Mouse (Mus musculus): ENCODE measurements around the gene Spg11. TPM values are rescaled to one million over a fixed set of nuclear protein-coding genes. Genes with fewer than 3 reads are reported as not detected.

The Spg11 gene
- polyA plus RNA-seq, 1 experiment from 2014 or later: 7.5 TPM

DNA sequence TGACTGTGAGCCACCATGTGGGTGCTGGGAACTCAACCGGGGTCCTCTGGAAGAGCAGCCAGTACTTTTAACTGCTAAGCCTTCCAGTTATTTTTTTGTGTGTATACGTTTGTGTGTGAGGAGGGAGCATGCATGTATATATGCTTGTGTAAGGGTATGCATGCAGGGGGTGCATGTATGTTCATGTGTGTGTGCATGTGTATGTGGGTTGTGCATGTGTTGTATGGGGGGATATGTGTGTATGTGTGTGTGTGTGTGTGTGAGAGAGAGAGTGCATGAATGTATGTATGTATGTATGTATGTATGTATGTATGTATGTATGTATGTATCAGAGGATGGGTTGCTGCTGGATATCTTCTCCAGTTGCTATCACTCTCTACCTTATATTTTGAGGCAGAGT is 36.3 kb upstream of the Spg11 start:
- WGBS: 93% methylated on average over 2 of the region's 2 CpGs
- no peaks in the 10 kb centered on the region for H3K4me1 ChIP-seq
- no peak overlapping the region for H3K9ac ChIP-seq
- no peak for ATAC-seq (ENCODE audit: insufficient number of reproducible peaks, low FRiP score, low TSS enrichment, low read depth)
- H3K9me3 ChIP-seq: no peaks in the 10 kb centered on the region
- H3K27me3 ChIP-seq: no peaks in the 10 kb centered on the region
- no peak overlapping the region for H3K4me2 ChIP-seq
- peaks cover 10% of the 10 kb centered on the region; the same call in 1 of the 2 replicates for H3K36me3 ChIP-seq
- no peak overlapping the region for H3K27ac ChIP-seq
- H3K4me3 ChIP-seq: no peak overlapping the region

DNA sequence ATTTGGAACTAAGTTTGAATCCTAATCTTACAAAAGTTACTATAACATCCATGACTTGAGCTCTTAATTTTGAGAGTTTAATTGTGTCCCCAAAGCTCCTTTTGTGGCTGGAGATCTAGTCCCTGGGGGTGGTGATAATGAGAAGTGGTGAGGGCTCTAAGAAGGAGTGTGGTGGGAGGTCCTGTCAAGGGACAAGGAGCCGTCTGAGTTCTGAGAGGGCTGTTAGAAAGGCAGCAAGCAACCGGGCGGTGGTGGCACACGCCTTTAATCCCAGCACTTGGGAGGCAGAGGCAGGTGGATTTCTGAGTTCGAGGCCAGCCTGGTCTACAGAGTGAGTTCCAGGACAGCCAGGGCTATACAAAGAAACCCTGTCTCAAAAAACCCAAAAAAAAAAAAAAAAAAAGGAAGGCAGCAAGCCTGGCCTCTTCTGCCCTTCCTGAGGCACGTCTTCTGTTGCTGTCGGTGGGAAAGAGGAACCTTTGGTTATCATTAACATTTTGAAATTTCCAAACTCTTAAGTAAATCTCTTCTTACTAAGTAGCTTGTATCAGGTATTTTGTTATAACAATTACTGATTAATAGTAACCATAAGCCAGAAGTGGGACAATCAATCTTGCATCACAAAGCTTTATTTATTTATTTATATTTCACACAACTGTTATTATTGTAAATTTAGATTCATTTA is 35.6 kb upstream of the Spg11 start:
- no peak for ATAC-seq (ENCODE audit: insufficient number of reproducible peaks, low FRiP score, low TSS enrichment, low read depth)
- no peak overlapping the region for H3K4me2 ChIP-seq
- H3K36me3 ChIP-seq: peaks cover 10% of the 10 kb centered on the region; the same call in 1 of the 2 replicates
- 0 out of 2 replicates have a peak, but pooled peaks cover 5% of the 10 kb centered on the region for H3K4me1 ChIP-seq
- no peak overlapping the region for H3K27ac ChIP-seq
- no peak overlapping the region for H3K4me3 ChIP-seq
- H3K9ac ChIP-seq: no peak overlapping the region
- no peaks in the 10 kb centered on the region for H3K27me3 ChIP-seq
- 84% methylated on average over 7 of the region's 7 CpGs for WGBS
- no peaks in the 10 kb centered on the region for H3K9me3 ChIP-seq

DNA sequence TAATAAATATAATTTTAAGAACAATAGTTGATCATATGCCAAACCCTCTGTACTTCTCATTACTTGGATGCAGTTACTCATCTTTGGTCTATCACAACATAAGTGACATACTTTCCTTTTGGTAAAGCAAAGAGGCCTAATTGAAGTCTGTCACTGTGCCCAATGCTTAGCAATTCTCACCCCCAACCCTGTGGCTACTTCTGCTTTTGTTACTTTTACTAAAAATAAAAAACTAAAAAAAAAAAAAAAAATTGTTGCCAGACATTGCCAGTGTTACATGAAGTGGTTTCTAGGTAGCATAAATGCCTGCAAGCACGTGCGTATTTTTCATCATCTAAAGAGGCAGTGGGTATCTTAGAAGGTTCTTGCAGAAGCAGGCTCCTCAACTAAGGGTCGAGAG is 34.7 kb upstream of the Spg11 start:
- H3K4me1 ChIP-seq: 0 out of 2 replicates have a peak, but pooled peaks cover 6% of the 10 kb centered on the region
- 83% methylated on average over 3 of the region's 3 CpGs for WGBS
- no peaks in the 10 kb centered on the region for H3K9me3 ChIP-seq

DNA sequence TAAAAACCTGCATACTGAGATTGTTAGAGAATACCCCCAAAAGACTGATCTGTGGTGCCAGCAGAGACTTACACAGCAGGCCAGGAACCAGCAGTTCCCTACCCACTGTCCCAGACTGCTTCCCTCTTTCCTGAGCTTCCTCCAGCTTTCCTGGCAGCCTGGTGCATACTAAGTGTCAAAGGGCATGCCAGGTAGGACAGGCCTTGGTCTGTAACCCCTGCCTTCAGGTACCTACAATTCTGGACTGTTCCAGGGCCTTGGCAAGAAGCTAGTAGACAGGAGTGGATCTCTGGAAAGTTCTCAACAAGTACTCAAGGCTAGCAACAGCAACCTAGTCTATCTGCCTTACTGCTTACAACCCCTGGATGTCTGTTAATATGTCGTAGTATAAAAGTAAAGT is 33.0 kb upstream of the Spg11 start:
- H3K4me2 ChIP-seq: no peak overlapping the region
- peaks cover 10% of the 10 kb centered on the region; the same call in 1 of the 2 replicates for H3K36me3 ChIP-seq
- peaks cover 6% of the 10 kb centered on the region; the same call in 1 of the 2 replicates for H3K4me1 ChIP-seq
- H3K9ac ChIP-seq: no peak overlapping the region
- H3K9me3 ChIP-seq: no peaks in the 10 kb centered on the region
- 91% methylated on average over 1 of the region's 1 CpGs for WGBS
- ATAC-seq (ENCODE audit: insufficient number of reproducible peaks, low FRiP score, low TSS enrichment, low read depth): no peak
- no peak overlapping the region for H3K4me3 ChIP-seq
- no peak overlapping the region for H3K27ac ChIP-seq
- H3K27me3 ChIP-seq: no peaks in the 10 kb centered on the region

More for the DNA sequence above, 34.7 kb upstream of the Spg11 start:
- ATAC-seq (ENCODE audit: insufficient number of reproducible peaks, low FRiP score, low TSS enrichment, low read depth): no peak
- Histone ChIP-seq H3K27me3 (no peaks in the 10 kb centered on the region), H3K36me3 (peaks cover 10% of the 10 kb centered on the region; the same call in 1 of the 2 replicates), H3K4me3 (no peak overlapping the region), H3K4me2 (no peak overlapping the region), H3K27ac (no peak overlapping the region), H3K9ac (no peak overlapping the region)

DNA sequence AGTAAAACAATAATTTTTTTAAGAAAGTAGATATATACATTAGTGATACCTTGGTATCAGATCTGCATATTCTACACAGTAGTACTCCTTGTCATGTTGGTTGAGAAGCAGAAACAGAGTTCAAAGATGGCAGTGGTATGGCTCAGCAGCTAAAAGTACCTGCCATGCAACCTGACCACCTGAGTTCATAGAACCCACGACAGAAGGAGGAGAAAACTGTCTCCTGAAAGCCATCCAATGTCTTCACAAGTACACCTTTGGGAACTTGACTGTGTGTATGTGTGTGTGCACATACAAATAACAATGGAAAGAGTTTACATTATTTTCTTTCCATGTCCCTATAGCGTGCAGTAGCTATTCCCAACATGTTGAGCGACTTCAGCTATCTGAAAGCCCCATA is 31.5 kb upstream of the Spg11 start:
- ATAC-seq (ENCODE audit: insufficient number of reproducible peaks, low FRiP score, low TSS enrichment, low read depth): no peak
- WGBS: 84% methylated on average over 3 of the region's 3 CpGs
- no peak overlapping the region for H3K9ac ChIP-seq
- H3K36me3 ChIP-seq: 0 out of 2 replicates have a peak, but pooled peaks cover 5% of the 10 kb centered on the region
- H3K9me3 ChIP-seq: no peaks in the 10 kb centered on the region
- no peak overlapping the region for H3K4me3 ChIP-seq
- no peaks in the 10 kb centered on the region for H3K27me3 ChIP-seq
- no peak overlapping the region for H3K27ac ChIP-seq
- peaks cover 6% of the 10 kb centered on the region; the same call in 1 of the 2 replicates for H3K4me1 ChIP-seq
- H3K4me2 ChIP-seq: no peak overlapping the region

DNA sequence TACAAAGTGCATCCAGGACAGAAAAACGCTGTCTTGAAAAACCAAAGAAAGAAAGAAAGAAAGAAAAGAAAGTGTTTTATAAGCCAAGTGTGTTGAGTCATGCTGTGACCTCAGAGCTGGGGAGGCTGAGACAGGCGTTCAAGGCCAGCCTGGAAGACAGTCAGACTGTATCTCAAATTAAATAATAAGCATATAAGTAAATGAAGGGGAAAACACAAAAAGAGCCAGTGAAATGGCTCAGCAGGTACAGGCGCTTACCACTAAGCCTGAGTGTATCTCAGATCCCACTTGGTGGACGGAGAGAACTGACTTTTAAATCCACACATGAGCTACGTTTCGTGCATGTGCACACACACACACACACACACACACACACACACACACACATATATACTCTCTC is 31.1 kb upstream of the Spg11 start:
- Histone ChIP-seq H3K9ac (no peak overlapping the region), H3K27me3 (no peaks in the 10 kb centered on the region), H3K4me3 (peak overlapping the region; percentile 69; the same call in 1 of the 2 replicates), H3K4me2 (no peak overlapping the region), H3K9me3 (no peaks in the 10 kb centered on the region), H3K36me3 (0 out of 2 replicates have a peak, but pooled peaks cover 5% of the 10 kb centered on the region), H3K27ac (no peak overlapping the region), H3K4me1 (peaks cover 6% of the 10 kb centered on the region; the same call in 1 of the 2 replicates)
- no peak for ATAC-seq (ENCODE audit: insufficient number of reproducible peaks, low FRiP score, low TSS enrichment, low read depth)
- WGBS: 92% methylated on average over 6 of the region's 6 CpGs

DNA sequence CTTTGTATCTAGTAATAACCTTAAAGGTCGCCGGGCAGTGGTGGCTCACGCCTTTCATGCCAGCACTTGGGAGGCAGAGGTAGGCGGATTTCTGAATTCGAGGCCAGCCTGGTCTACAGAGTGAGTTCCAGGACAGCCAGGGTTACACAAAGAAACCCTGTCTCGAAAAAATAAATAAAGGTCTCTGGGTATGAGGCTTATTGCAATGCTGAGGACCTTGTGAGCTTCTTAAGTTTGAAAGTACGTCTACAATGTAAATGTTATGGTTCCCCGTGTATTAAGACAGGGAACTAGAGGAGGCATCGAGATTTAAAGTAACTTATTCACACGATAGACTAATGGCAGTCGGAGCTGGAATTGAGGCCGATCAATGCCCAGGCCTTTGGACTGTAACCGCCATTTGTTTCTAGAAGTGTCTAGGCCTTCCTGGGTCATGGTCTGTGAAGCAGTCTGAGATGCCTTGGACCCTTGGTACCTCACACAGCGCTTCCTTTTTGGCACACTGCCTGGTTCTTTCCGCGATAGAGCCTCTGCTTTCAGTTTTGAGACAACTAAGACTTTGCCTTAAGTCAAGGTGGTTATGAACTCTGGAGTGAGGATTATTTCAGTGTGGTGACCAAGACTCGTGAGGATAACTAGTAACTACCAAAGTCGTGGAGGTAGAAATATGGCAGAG is 30.2 kb upstream of the Spg11 start:
- 24% methylated on average over 18 of the region's 18 CpGs for WGBS
- H3K36me3 ChIP-seq: 0 out of 2 replicates have a peak, but pooled peaks cover 5% of the 10 kb centered on the region
- no peak for ATAC-seq (ENCODE audit: insufficient number of reproducible peaks, low FRiP score, low TSS enrichment, low read depth)

DNA sequence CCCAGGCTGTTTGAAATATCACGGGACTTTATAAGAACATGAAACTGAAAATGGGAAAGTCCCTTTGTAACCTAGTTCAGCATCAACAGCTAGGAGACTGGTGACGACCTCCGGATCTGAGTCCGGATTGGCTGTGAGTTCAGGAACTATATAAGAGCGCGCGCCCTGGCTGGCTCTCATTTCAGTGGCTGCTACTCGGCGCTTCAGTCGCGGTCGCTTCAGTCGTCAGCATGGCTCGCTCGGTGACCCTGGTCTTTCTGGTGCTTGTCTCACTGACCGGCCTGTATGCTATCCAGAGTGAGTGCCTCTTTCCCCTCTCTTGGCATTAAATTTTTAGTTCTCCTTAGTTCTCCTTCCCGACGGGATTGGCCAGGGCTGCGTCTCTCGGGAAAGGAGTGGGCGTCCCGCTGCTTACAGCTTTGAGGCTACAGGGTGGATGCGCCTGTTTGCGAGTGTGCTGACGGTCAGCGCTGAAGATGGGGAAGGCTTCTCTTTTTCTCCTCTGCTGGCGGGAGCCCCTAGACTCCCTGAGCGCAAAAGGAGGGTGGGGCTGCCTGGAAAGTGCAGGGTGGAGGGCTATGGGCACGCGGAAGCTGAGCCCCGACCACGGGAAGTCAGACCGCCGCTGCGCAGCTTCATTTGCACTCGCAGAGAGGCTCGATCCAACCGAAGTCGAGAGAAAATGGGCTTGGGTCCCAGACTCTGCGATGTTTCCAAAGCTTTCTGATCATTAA is 29.5 kb upstream of the Spg11 start, which contains the start of gene B2m:
B2m (plus strand) TSS at position 179 of the 734 bp plus-strand sequence.
- under 1% methylated on average over 40 of the region's 40 CpGs for WGBS
- Histone ChIP-seq H3K9me3 (no peaks in the 10 kb centered on the region), H3K27ac (peak within 1 kb of the TSS; percentile 86), H3K36me3 (0 out of 2 replicates have a peak, but pooled peaks cover 5% of the 10 kb centered on the region), H3K4me1 (peaks cover 6% of the 10 kb centered on the region; the same call in 1 of the 2 replicates), H3K4me3 (peak within 1 kb of the TSS; percentile 69), H3K27me3 (no peaks in the 10 kb centered on the region), H3K4me2 (peak within 1 kb of the TSS; percentile 63), H3K9ac (peak within 1 kb of the TSS; percentile 62)
- ATAC-seq (ENCODE audit: insufficient number of reproducible peaks, low FRiP score, low TSS enrichment, low read depth): peak; percentile 96

More for the DNA sequence above, 30.2 kb upstream of the Spg11 start:
- Histone ChIP-seq H3K27ac (peak overlapping the region; percentile 86), H3K4me1 (peaks cover 6% of the 10 kb centered on the region; the same call in 1 of the 2 replicates), H3K9ac (peak overlapping the region; percentile 62), H3K27me3 (no peaks in the 10 kb centered on the region), H3K4me2 (peak overlapping the region; percentile 63), H3K4me3 (peak overlapping the region; percentile 69), H3K9me3 (no peaks in the 10 kb centered on the region)

DNA sequence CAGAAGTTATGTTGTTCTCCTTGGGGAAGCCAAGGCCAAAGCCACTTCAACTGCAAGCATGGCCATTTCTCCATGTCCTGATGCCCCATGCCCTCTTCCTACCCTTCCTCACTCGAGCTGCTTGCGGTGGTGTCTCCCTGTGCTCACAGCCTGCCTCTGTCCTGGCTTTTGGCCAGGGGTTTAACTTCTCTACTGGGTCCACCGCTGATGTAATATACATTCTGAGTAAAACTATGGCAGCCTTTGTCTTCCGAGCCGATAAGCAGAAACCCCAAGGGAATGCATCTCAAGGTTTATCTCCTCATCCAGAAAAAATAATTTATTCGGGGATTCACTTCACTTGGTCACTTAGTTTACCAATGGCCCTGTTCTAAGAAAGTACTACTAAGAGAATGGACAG is 28.5 kb upstream of the Spg11 start:
- no peak for ATAC-seq (ENCODE audit: insufficient number of reproducible peaks, low FRiP score, low TSS enrichment, low read depth)
- WGBS: 77% methylated on average over 6 of the region's 6 CpGs
- Histone ChIP-seq H3K4me1 (peaks cover 6% of the 10 kb centered on the region; the same call in 1 of the 2 replicates), H3K4me3 (peak overlapping the region; percentile 69; the same call in 1 of the 2 replicates), H3K9me3 (no peaks in the 10 kb centered on the region), H3K27ac (no peak overlapping the region), H3K36me3 (0 out of 2 replicates have a peak, but pooled peaks cover 5% of the 10 kb centered on the region), H3K27me3 (no peaks in the 10 kb centered on the region), H3K9ac (no peak overlapping the region), H3K4me2 (no peak overlapping the region)

DNA sequence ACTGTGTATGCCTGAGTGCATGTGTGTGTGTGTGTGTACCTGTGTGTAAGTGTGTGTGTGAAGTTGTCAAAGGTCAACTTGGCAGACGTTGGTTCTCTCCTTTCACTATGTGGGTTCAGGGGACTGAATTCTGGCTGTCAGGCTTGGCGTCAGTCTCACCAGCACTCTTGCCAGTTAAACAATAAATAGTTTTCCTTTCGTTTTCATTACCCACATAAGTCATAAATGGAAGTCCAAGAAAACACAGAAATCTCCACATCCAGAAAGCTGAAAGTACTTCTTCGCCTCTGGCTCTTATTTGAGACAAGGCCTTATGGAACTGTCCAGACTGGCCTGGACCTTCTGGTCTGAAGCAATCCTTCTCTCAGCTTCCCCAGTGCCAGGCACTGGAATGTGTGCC is 27.6 kb upstream of the Spg11 start:
- Histone ChIP-seq H3K4me3 (no peak overlapping the region), H3K27me3 (no peaks in the 10 kb centered on the region), H3K4me1 (peaks cover 6% of the 10 kb centered on the region; the same call in 1 of the 2 replicates), H3K9me3 (no peaks in the 10 kb centered on the region), H3K27ac (no peak overlapping the region), H3K4me2 (no peak overlapping the region), H3K36me3 (no peaks in the 10 kb centered on the region), H3K9ac (no peak overlapping the region)
- ATAC-seq (ENCODE audit: insufficient number of reproducible peaks, low FRiP score, low TSS enrichment, low read depth): no peak
- 67% methylated on average over 4 of the region's 4 CpGs for WGBS

DNA sequence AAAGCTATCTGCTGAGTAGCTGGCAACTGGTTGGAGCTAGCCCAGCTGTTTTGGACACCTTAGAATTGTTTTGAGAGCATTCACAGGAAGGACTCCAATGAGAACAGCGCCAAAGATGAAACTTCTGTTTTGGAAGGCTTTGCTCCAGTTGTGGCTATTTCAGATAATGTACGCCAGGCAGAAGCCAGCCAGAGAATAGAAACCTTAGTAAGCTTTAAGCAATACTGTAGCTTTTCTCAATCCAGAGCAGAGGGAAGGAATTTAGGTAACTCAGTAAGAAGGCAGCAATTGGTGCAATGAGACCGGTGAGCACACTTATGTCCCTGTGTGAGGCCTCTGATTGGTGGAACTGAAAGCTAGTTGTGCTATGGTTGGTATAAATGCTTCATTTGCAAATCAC is 24.9 kb upstream of the Spg11 start:
- no peak for ATAC-seq (ENCODE audit: insufficient number of reproducible peaks, low FRiP score, low TSS enrichment, low read depth)
- Histone ChIP-seq H3K9ac (no peak overlapping the region), H3K36me3 (no peaks in the 10 kb centered on the region), H3K4me1 (no peaks in the 10 kb centered on the region; the same call in 1 of the 2 replicates), H3K27me3 (no peaks in the 10 kb centered on the region), H3K9me3 (no peaks in the 10 kb centered on the region), H3K4me2 (no peak overlapping the region), H3K27ac (no peak overlapping the region), H3K4me3 (no peak overlapping the region)
- WGBS: 87% methylated on average over 3 of the region's 3 CpGs
